Mouse (Mus musculus) cerebellum, adult 2 months (tissue): ENCODE results near the gene Plekhj1. TPM values are rescaled to one million over a fixed set of nuclear protein-coding genes. Genes with fewer than 3 reads are reported as not detected.
"Not testable (repeated sequence)": the region's sequence is repeated elsewhere in the genome, so short reads cannot be mapped to it uniquely, and the experiment has no call there.

Source experiments
- DNase-seq, 2 experiments: peaks; one replicate each; pipeline ENCODE4 v3.0.0; 2021
- H3K27ac ChIP-seq: fragments of 200-500 bp; 2 replicates; pipeline ENCODE4 v1.5.1; 2012; ENCODE audit warnings: low read length, control low read depth, inconsistent platforms; ENCODE audit not compliant: insufficient read depth
- H3K27me3 ChIP-seq: fragments of 200-500 bp; 2 replicates; pipeline ENCODE4 v1.6.1; 2012; ENCODE audit warnings: inconsistent platforms, mild to moderate bottlenecking, low read length, moderate library complexity; ENCODE audit not compliant: control insufficient read depth, insufficient read depth
- H3K4me1 ChIP-seq: fragments of 200-500 bp; 2 replicates; pipeline ENCODE4 v1.6.1; 2011; ENCODE audit warnings: low read length; ENCODE audit not compliant: control insufficient read depth, insufficient read depth
- H3K4me3 ChIP-seq: fragments of 200-500 bp; replicated peaks from 2 replicates; pipeline ENCODE3; 2011; ENCODE audit warnings: mild to moderate bottlenecking, low read depth, low read length, control low read depth; ENCODE audit not compliant: insufficient read depth
- CTCF ChIP-seq: fragments of 200-500 bp; IDR thresholded peaks from 2 replicates; pipeline ENCODE4 v1.5.1; 2011; ENCODE audit warnings: low read depth, mild to moderate bottlenecking, control low read depth, low read length, moderate library complexity, borderline replicate concordance; ENCODE audit not compliant: insufficient read depth
- POLR2A ChIP-seq: fragments of 200-500 bp; IDR thresholded peaks from 2 replicates; pipeline ENCODE4 v1.6.1; 2011; ENCODE audit warnings: low read length, control low read depth, borderline replicate concordance; ENCODE audit not compliant: insufficient read depth
- WGBS: fragments of 180-500 bp; shearing (Covaris S2); methylation state at CpG from one replicate; pipeline ENCODE4 v1.1.7; 2018; 5-methylcytosine and 5-hydroxymethylcytosine counted together
- polyA plus RNA-seq: library from polyadenylated mRNA; depleted of rRNA; stranded (reverse); fragments of >200 nt; gene quantifications from 2 replicates; pipeline ENCODE4 v1.2.3, GENCODE M21; 2012

Plekhj1 gene
- polyA plus RNA-seq, 1 experiment = 106 TPM

DNA sequence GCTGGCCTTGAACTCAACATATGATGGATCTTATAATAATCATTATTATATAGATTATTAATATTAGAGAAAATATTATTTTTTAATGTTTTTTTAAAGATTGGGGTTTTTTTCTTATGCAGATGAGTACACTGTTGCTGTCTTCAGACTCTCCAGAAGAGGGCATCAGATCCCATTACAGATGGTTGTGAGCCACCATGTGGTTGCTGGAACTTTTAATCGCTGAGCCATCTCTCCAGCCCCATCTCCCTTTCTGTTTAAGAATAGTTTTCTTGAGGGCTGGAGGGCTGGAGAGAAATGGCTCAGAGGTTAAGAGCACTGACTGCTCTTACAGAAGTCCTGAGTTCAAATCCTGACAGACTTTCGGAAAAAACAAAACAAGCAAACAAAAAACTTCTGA, 23.6 kb upstream of the Plekhj1 start:
- no peak overlapping the region for H3K27ac ChIP-seq
- DNase-seq = peak in 1 of 2 experiments; percentile 55
- WGBS = 40% methylated on average over 2 of the region's 2 CpGs

GRCm38 (mm10) chr10:80819406-80819805, 21.0 kb upstream of the Plekhj1 start:
- 66% methylated on average over 3 of the region's 3 CpGs for WGBS
- DNase-seq = no peak
- H3K27me3 ChIP-seq = no peaks in the 10 kb centered on the region
- H3K27ac ChIP-seq = no peak overlapping the region
- TF ChIP-seq CTCF (no peak), POLR2A (no peak)
- H3K4me3 ChIP-seq = no peak overlapping the region
- H3K4me1 ChIP-seq = no peaks in the 10 kb centered on the region

More for the DNA sequence above, 23.6 kb upstream of the Plekhj1 start:
- H3K27me3 ChIP-seq = no peaks in the 10 kb centered on the region
- TF ChIP-seq CTCF = peak; percentile 53; the same call in 1 of the 2 replicates
- no peak for TF ChIP-seq POLR2A
- no peak overlapping the region for H3K4me3 ChIP-seq
- no peaks in the 10 kb centered on the region for H3K4me1 ChIP-seq

- H3K4me3 ChIP-seq = no peak overlapping the region
- 63% methylated on average over 6 of the region's 6 CpGs for WGBS
- H3K27me3 ChIP-seq = no peaks in the 10 kb centered on the region
- no peak overlapping the region for H3K27ac ChIP-seq
- TF ChIP-seq CTCF = no peak
- TF ChIP-seq POLR2A = no peak
- no peak for DNase-seq
- no peaks in the 10 kb centered on the region for H3K4me1 ChIP-seq
Measured at GRCm38 (mm10) chr10:80818599-80819281, 20.3 kb upstream of the Plekhj1 start.

GRCm38 (mm10) chr10:80817955-80818354, 19.5 kb upstream of the Plekhj1 start:
- not testable (repeated sequence) for H3K4me1 ChIP-seq, DNase-seq, H3K27me3 ChIP-seq, H3K27ac ChIP-seq, H3K4me3 ChIP-seq
- 84% methylated on average over 7 of the region's 7 CpGs for WGBS

GRCm38 (mm10) chr10:80817164-80817563, 18.7 kb upstream of the Plekhj1 start:
- DNase-seq = no peak
- no peak overlapping the region for H3K27ac ChIP-seq
- no peaks in the 10 kb centered on the region for H3K27me3 ChIP-seq
- TF ChIP-seq CTCF (no peak), POLR2A (no peak)
- WGBS = 84% methylated on average over 2 of the region's 2 CpGs
- H3K4me3 ChIP-seq = no peak overlapping the region
- no peaks in the 10 kb centered on the region for H3K4me1 ChIP-seq

- H3K27me3 ChIP-seq, H3K4me3 ChIP-seq, H3K27ac ChIP-seq, DNase-seq, H3K4me1 ChIP-seq: not testable (repeated sequence)
- WGBS = 91% methylated on average over 3 of the region's 3 CpGs
Measured at GRCm38 (mm10) chr10:80816303-80816702, 17.9 kb upstream of the Plekhj1 start.

GRCm38 (mm10) chr10:80814800-80815199, 16.4 kb upstream of the Plekhj1 start:
- Histone ChIP-seq H3K4me3 (no peak overlapping the region), H3K4me1 (no peaks in the 10 kb centered on the region), H3K27me3 (no peaks in the 10 kb centered on the region), H3K27ac (no peak overlapping the region)
- WGBS = 34% methylated on average over 7 of the region's 7 CpGs
- TF ChIP-seq CTCF (no peak), POLR2A (no peak)
- no peak for DNase-seq

- WGBS = 45% methylated on average over 4 of the region's 4 CpGs
- Histone ChIP-seq H3K27me3 (no peaks in the 10 kb centered on the region), H3K4me1 (peaks cover 2% of the 10 kb centered on the region; the same call in 1 of the 2 replicates), H3K27ac (no peak within 1 kb of the TSS), H3K4me3 (no peak within 1 kb of the TSS)
- TF ChIP-seq CTCF (no peak), POLR2A (no peak)
- DNase-seq = no peak
Measured at GRCm38 (mm10) chr10:80813366-80813765, 14.9 kb upstream of the Plekhj1 start, which contains the start of gene Jsrp1. Gene Jsrp1 (minus strand): TSS chr10:80813498.
